Mouse (Mus musculus) cortical plate, adult 2 months (tissue): ENCODE measurements around the gene Hip1. TPM values are rescaled to one million over a fixed set of nuclear protein-coding genes. Genes with fewer than 3 reads are reported as not detected.
A peak's percentile ranks its signal among the peaks of the same experiment; 100 is the strongest.

Experiments
- H3K27ac ChIP-seq: fragments of 200-500 bp; 2 replicates; pipeline ENCODE4 v1.5.1; 2012; ENCODE audit warnings: low read length, control low read depth, inconsistent platforms; ENCODE audit not compliant: insufficient read depth
- H3K4me1 ChIP-seq: fragments of 200-500 bp; 2 replicates; pipeline ENCODE4 v1.6.1; 2011; ENCODE audit warnings: low read length; ENCODE audit not compliant: control insufficient read depth, insufficient read depth
- H3K4me3 ChIP-seq: fragments of 200-500 bp; 2 replicates; pipeline ENCODE4 v1.5.1; 2011; ENCODE audit warnings: mild to moderate bottlenecking, low read length, control low read depth; ENCODE audit not compliant: insufficient read depth
- CTCF ChIP-seq: fragments of 200-500 bp; IDR thresholded peaks from 2 replicates; pipeline ENCODE4 v1.5.1; 2011; ENCODE audit warnings: mild to moderate bottlenecking, control low read depth, low read length; ENCODE audit not compliant: insufficient read depth; ENCODE audit errors: extremely low read depth
- POLR2A ChIP-seq: fragments of 200-500 bp; IDR thresholded peaks from 2 replicates; pipeline ENCODE4 v1.6.1; 2011; ENCODE audit warnings: mild to moderate bottlenecking, low read length, control low read depth; ENCODE audit not compliant: insufficient read depth; ENCODE audit errors: extremely low read depth
- polyA plus RNA-seq: library from polyadenylated mRNA; depleted of rRNA; stranded (reverse); fragments of >200 nt; gene quantifications from 2 replicates; pipeline ENCODE4 v1.2.3, GENCODE M21; 2012

Gene Hip1
- polyA plus RNA-seq, 1 experiment, result 29.1 TPM

DNA sequence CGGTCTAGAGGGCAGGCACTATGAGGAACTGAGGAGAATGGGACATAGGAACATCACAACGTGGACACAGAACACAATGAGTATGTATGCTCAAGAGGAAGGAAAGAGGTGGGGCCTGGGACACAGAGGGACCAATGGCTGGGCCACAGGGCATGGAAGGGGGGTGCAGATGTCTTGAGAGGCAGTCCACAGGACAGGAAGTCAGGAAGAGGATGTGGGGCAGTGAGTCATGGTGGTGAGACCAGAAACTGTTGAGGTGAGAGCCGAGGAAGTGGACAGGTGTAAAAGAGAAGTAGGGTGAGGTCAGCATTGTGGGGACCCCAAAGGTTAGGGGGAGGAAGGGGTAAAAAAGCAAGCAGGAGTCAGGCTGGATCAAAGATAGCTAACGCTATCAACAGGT lies 7.6 kb downstream of the Hip1 start:
- Histone ChIP-seq H3K4me1 (no peaks in the 10 kb centered on the region), H3K27ac (no peak overlapping the region), H3K4me3 (no peak overlapping the region)
- TF ChIP-seq POLR2A (no peak), CTCF (no peak)

DNA sequence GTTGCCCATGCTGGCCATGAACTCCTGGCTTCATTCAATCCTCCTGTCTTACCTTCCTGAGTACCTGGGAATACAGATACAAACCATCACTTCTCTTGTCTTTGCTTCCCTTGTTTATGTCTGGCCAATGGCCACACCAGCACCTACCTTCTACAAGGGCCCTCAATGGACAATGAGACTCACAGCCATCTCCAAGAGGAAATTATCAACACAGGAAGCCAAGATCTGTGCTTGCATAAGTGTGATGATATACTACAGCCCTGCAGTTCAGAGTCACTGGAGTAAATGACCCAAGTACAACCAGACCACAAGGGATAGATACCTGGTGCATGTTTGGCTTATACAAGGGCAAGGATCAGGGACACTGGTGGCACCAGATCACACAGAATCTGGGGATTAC lies 9.1 kb downstream of the Hip1 start:
- Histone ChIP-seq H3K27ac (no peak overlapping the region), H3K4me1 (no peaks in the 10 kb centered on the region), H3K4me3 (no peak overlapping the region)
- TF ChIP-seq CTCF (no peak), POLR2A (no peak)

- Histone ChIP-seq H3K4me1 (no peaks in the 10 kb centered on the region), H3K4me3 (no peak overlapping the region), H3K27ac (peak overlapping the region; percentile 69)
- TF ChIP-seq CTCF, result no peak
- no peak for TF ChIP-seq POLR2A
Measured at GRCm38 (mm10) chr5:135533431-135533830, 11.5 kb downstream of the Hip1 start.

DNA sequence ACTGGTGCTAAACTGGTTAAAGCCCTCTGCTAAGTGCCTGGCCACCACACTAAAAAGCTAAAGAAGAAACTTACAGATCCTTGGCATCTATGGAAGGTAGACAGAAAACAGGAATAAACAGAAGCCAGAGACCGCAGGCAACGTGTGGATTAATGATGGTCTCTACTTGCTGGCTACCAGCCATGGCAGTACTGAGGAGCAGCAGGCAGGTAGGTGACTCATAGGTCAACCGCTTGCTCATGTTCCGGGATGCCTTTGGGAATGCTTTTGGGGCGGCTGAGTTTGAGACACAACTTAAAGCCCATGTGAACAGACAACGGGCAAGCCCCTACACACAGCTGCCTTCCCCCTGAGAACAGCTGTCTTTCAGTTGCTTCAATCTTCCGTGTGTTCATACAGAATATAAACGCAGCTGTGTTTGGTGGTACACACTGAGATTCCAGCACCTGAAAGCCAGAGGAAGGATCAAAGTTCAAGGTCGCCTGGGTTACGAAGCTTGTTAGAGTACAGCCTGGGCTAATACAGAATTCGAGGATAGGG lies 13.5 kb downstream of the Hip1 start:
- Histone ChIP-seq H3K4me1 (no peaks in the 10 kb centered on the region), H3K4me3 (no peak overlapping the region), H3K27ac (no peak overlapping the region)
- TF ChIP-seq POLR2A, result no peak
- TF ChIP-seq CTCF, result no peak

- Histone ChIP-seq H3K4me1 (peaks cover 4% of the 10 kb centered on the region), H3K27ac (no peak overlapping the region; the same call in 1 of the 2 replicates), H3K4me3 (no peak overlapping the region)
- TF ChIP-seq POLR2A (no peak), CTCF (no peak)
Measured at GRCm38 (mm10) chr5:135529964-135530363, 15.0 kb downstream of the Hip1 start.

- no peak overlapping the region for H3K4me3 ChIP-seq
- TF ChIP-seq POLR2A (no peak), CTCF (peak; percentile 35; the same call in 1 of the 2 replicates)
- H3K27ac ChIP-seq, result no peak overlapping the region
- peaks cover 8% of the 10 kb centered on the region for H3K4me1 ChIP-seq
Measured at GRCm38 (mm10) chr5:135529310-135529709, 15.6 kb downstream of the Hip1 start.

GRCm38 (mm10) chr5:135527986-135528385 lies 16.9 kb downstream of the Hip1 start:
- Histone ChIP-seq H3K4me1 (peaks cover 9% of the 10 kb centered on the region), H3K4me3 (no peak overlapping the region), H3K27ac (no peak overlapping the region)
- TF ChIP-seq POLR2A (no peak), CTCF (no peak)

DNA sequence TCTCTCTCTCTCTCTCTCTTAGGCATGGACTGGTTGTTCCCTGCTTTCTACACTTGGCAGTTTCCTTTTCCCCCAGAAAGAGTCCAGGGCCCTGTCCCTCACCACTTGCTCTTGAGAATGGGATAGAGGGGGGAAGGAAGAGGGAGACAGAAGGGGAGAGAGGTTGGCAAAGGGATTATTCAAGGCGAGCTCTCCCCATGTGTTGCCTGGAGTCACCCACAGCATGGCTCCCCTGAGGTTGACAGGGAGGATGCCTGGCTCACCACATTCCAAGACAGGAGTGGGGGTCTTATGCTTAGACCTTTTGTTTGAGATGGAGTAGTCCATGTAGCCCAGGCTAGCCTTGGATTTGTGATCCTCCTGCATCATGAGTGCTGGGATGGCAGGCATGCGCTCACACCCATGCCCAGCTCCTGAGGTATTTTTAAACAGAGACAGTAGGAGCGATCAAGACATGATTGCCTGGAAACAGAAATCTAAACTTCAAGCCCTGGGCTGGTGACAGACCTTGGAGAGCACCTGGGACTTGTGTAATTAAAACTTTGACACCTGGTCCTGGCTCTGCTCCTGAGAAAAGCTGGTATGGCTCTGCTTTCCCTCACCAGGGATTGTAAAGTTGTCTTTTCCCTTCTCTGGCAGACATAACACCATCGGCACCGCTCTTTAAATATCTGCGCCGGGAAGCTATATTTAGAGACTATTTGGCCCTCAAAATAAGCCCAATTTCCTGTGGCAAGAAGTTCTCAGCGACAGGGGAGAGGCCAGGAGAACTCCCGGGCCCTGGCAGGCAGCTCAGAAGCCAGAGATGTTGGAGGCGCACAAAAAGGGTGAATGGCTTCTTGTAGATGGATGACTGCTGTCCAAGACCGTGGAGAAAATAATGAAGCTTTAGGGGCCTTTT lies 20.0 kb downstream of the Hip1 start:
- no peak for TF ChIP-seq POLR2A

GRCm38 (mm10) chr5:135524087-135524486 lies 20.8 kb downstream of the Hip1 start:
- 0 out of 2 replicates have a peak overlapping the region, but pooled peaks have one; percentile 33 for H3K27ac ChIP-seq

More for the DNA sequence above, 20.0 kb downstream of the Hip1 start:
- peaks cover 9% of the 10 kb centered on the region for H3K4me1 ChIP-seq
- no peak overlapping the region for H3K4me3 ChIP-seq
- H3K27ac ChIP-seq, result peak overlapping the region; percentile 56; the same call in 1 of the 2 replicates

DNA sequence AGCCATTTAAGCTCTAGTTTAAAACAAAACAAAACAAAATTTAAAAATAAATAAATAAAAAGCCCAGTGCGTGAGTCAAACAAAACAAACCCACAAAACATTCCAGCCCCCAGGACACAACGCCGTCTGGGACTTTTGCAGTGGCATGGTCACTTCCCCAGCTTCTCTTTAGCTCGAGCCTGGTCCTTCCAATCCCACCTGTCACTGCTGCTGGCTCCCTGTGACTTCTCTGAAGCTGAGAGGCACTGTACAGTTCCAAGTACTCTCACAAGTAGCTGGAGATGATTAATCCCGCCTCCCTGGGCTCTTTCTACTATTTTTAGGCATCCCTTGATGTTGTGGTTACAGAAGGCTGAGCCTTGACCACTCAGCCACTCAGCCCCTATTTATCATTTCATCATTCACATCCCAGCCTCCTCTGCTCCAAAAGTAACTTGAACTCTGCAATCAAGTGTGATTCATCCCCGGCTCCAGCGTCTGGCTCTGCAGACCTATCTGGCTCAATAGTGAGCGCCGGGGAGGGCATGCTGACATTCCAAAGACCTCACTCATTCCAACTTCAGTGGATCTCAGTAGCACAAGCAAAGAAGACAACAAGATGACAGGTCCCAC lies 22.7 kb downstream of the Hip1 start:
- Histone ChIP-seq H3K27ac (no peak overlapping the region), H3K4me1 (peaks cover 9% of the 10 kb centered on the region), H3K4me3 (no peak overlapping the region)
- TF ChIP-seq POLR2A (no peak), CTCF (no peak)

More at GRCm38 (mm10) chr5:135524087-135524486, 20.8 kb downstream of the Hip1 start:
- Histone ChIP-seq H3K4me3 (no peak overlapping the region), H3K4me1 (peaks cover 9% of the 10 kb centered on the region)
- TF ChIP-seq POLR2A, result no peak
- no peak for TF ChIP-seq CTCF
